Mouse (Mus musculus): Measurements from ENCODE around the gene Uvrag. TPM values are rescaled to one million over a fixed set of nuclear protein-coding genes. Genes with fewer than 3 reads are reported as not detected.

The Uvrag gene
- polyA plus RNA-seq, 1 experiment from 2014 or later = 15.0 TPM

DNA sequence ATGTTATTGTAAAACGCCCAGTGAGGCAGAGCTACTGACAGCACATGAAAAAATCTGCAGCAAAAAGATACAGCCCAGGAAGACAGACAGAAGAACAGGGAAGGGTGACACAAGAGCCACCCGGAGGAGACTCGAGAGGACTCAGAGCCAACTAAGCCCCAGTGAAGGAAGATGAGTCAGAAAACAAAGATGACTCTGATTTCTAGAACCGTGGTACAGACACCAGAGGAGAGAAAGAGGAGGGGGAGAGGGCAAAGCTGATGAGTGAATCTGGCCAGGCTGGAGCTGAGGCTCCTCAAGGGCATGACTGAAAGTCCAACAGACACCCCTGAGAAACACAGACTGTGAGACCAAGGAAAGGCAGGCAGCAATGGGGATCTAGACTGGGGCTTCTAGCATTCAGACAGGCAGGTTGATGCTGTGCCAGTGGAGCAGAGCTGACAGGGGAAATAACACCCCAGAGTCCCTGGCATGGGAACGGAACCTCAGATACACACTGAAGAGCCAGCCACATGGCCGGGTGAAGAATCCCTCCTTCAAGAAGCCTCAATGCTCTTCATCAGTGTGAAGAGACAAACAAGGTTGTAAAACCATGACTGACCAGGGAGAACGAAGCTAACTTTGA is 79.8 kb downstream of the Uvrag start:
- H3K9me3 ChIP-seq = no peaks in the 10 kb centered on the region
- no peaks in the 10 kb centered on the region for H3K27me3 ChIP-seq (replicated peaks)
- H3K9ac ChIP-seq = no peak overlapping the region
- peaks cover 11% of the 10 kb centered on the region for H3K4me1 ChIP-seq
- ATAC-seq (ENCODE audit: low FRiP score, low read depth) = no peak
- H3K4me3 ChIP-seq = no peak overlapping the region
- WGBS = 77% methylated on average over 7 of the region's 7 CpGs
- H3K4me2 ChIP-seq (replicated peaks) = no peak overlapping the region
- no peaks in the 10 kb centered on the region for H3K36me3 ChIP-seq
- no peak overlapping the region for H3K27ac ChIP-seq

DNA sequence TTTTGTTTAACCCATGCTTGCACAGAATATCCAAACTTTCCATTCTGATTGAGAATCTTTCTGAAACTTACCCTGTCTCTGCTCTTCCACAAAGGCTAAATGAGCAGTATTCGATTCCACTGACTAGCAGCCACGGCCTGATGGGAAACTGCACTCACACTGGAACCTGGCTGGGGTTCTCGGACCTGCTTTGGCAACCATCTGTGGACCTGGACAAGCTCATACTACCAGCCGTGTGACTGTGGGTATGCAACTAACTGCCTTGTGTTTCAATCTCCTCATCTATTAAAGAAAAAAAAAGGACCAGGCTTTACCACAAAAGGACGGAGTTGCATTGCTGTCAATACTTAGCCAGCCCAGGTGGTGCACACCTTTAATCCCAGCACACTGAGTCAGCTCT is 80.5 kb downstream of the Uvrag start:
- Histone ChIP-seq H3K27me3 (replicated peaks) (no peaks in the 10 kb centered on the region), H3K9me3 (no peaks in the 10 kb centered on the region), H3K4me1 (peaks cover 4% of the 10 kb centered on the region), H3K27ac (no peak overlapping the region), H3K4me3 (no peak overlapping the region), H3K36me3 (no peaks in the 10 kb centered on the region), H3K9ac (no peak overlapping the region), H3K4me2 (replicated peaks) (no peak overlapping the region)
- WGBS = 92% methylated on average over 5 of the region's 5 CpGs
- ATAC-seq (ENCODE audit: low FRiP score, low read depth) = no peak

DNA sequence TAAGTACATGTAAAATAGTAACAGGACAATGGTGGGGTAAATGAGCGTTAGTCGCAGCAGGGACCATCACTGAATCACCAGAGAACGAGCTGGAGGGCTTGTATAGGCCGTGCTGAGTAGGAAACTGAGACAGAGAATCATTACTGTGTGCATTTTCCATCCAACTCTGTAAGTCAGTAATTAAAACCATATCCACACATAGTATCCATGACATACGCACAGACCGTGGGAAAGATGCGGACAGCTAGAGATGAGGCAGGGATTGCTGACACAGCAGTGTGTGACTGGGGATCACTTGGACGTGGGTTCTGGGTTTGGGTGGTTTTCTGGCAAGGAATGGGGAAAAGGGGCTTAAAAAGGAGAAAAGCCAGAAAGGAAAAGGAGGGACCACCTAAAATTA is 81.0 kb downstream of the Uvrag start:
- no peak overlapping the region for H3K27ac ChIP-seq
- H3K4me1 ChIP-seq = no peaks in the 10 kb centered on the region
- no peaks in the 10 kb centered on the region for H3K36me3 ChIP-seq
- no peak overlapping the region for H3K9ac ChIP-seq
- H3K27me3 ChIP-seq (replicated peaks) = no peaks in the 10 kb centered on the region
- 82% methylated on average over 8 of the region's 8 CpGs for WGBS
- no peak overlapping the region for H3K4me3 ChIP-seq
- ATAC-seq (ENCODE audit: low FRiP score, low read depth) = no peak
- H3K4me2 ChIP-seq (replicated peaks) = no peak overlapping the region
- no peaks in the 10 kb centered on the region for H3K9me3 ChIP-seq

DNA sequence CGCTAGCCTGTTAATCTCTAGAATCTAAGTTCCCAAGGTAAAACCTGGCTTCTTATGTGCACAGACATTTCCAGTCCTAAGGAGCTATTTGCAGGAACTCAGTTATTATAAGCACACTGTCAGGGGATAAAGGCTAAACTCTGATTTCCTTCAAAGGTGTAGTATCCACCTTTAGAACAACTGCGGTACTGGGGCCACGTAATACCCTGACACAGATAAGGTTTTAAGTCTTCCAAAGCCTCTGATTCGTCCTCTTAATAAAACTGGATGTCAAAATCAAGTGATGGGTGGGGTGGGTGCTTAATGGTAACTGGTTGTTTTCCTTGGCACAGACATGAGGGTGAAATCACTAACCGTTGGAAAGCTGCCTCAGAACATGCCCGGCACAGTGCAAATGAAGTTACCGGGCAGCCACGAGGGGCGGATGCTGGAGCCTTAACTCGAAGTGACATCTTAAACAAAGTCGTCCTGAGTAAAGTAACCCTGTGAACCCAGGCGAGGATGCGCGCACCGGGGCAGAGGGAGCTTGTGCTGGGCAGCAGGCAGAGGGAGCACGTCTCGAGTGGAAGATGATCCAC is 83.8 kb downstream of the Uvrag start:
- H3K9ac ChIP-seq = no peak overlapping the region
- H3K4me1 ChIP-seq = no peaks in the 10 kb centered on the region
- H3K27me3 ChIP-seq (replicated peaks) = no peaks in the 10 kb centered on the region
- no peak for ATAC-seq (ENCODE audit: low FRiP score, low read depth)
- no peaks in the 10 kb centered on the region for H3K9me3 ChIP-seq
- H3K36me3 ChIP-seq = no peaks in the 10 kb centered on the region
- H3K4me3 ChIP-seq = no peak overlapping the region
- no peak overlapping the region for H3K27ac ChIP-seq
- H3K4me2 ChIP-seq (replicated peaks) = no peak overlapping the region
- WGBS = 88% methylated on average over 17 of the region's 17 CpGs

DNA sequence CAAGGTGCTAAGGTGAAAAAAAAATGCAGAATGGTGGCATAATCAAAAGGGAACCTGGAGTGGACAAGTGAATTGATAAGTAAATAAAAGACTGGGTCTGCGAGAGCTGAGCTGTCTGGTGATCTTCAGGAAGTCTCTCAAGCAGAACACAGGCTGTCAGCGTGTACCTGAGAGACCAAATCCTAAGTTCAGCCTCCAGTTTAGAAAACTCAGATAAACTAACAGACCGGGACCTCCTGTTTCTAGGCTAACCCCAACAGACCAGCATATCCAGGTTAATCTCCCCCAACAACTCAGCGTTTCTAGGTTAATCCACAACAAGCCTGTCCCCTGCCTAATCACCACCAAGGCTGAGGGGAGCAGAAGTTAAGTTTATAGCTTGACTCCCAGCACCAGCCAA is 87.3 kb downstream of the Uvrag start:
- ATAC-seq (ENCODE audit: low FRiP score, low read depth) = no peak
- Histone ChIP-seq H3K9ac (no peak overlapping the region), H3K36me3 (no peaks in the 10 kb centered on the region), H3K27ac (no peak overlapping the region), H3K27me3 (replicated peaks) (no peaks in the 10 kb centered on the region), H3K4me3 (no peak overlapping the region), H3K4me2 (replicated peaks) (no peak overlapping the region), H3K4me1 (no peaks in the 10 kb centered on the region), H3K9me3 (no peaks in the 10 kb centered on the region)
- 88% methylated on average over 4 of the region's 4 CpGs for WGBS

DNA sequence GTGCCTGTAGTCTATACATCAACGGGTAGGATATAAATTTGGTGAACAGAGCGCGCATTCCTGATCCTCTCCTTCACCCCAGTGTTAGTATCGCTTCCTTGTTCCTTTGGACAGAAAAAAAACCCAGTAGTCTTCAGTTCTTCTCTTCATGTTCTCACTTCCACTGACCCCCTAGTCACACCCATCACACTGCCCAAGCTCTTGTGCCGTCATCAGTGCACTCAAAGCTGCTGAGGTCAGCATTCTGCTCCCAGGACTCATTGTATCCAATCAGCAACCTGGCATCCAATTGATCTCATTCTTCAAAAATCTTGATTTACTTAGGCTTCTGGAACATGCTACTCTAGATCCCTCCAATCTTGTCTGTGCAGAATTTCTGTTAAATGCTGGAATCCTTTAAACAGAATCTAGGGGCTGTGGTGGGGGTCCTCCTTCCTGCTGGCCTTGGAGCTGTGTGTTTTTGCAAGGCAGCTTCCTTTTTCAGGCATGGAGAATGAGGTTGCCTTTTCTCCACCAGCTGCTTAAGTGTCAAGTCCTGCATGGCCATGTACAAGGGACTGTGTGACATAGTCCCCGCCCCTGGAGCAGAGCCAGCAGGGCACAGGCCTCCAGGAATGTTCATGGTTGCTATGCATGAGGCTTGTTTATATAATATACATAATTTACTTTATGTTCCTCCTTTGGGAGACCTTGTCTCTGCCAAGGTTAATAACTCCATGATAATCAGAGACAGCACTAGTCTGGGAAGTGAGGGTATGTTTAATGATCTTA is 88.3 kb downstream of the Uvrag start:
- no peaks in the 10 kb centered on the region for H3K9me3 ChIP-seq
- no peak overlapping the region for H3K9ac ChIP-seq
- 90% methylated on average over 6 of the region's 6 CpGs for WGBS
- no peaks in the 10 kb centered on the region for H3K4me1 ChIP-seq
- H3K4me3 ChIP-seq = no peak overlapping the region
- H3K27me3 ChIP-seq (replicated peaks) = no peaks in the 10 kb centered on the region
- H3K4me2 ChIP-seq (replicated peaks) = no peak overlapping the region
- no peak overlapping the region for H3K27ac ChIP-seq
- ATAC-seq (ENCODE audit: low FRiP score, low read depth) = no peak
- no peaks in the 10 kb centered on the region for H3K36me3 ChIP-seq

DNA sequence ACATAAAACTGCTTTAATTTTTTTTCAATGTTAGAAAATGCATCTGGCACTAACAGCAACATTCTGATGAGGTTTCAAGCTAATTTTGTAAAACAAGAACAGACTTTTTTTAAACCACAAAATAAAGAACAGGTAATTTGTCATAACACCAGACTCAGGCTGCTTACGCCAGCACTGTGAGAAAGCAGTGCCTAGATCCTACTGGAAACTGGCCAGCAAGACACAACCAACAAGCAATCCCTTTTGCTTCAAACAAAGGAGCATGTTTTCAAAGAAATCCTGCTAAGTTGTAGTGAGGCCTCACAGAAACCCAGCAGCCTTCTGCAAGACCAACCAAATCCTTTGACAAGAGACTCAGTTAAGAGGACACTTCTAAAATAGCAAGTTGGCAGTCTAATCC is 90.1 kb downstream of the Uvrag start:
- no peaks in the 10 kb centered on the region; the same call in 1 of the 2 replicates for H3K4me1 ChIP-seq
- ATAC-seq (ENCODE audit: low FRiP score, low read depth) = no peak
- H3K27ac ChIP-seq = no peak overlapping the region
- H3K36me3 ChIP-seq = no peaks in the 10 kb centered on the region
- H3K27me3 ChIP-seq (replicated peaks) = no peaks in the 10 kb centered on the region
- 69% methylated on average over 1 of the region's 1 CpGs for WGBS
- no peaks in the 10 kb centered on the region for H3K9me3 ChIP-seq
- no peak overlapping the region for H3K9ac ChIP-seq
- no peak overlapping the region for H3K4me3 ChIP-seq
- H3K4me2 ChIP-seq (replicated peaks) = no peak overlapping the region

DNA sequence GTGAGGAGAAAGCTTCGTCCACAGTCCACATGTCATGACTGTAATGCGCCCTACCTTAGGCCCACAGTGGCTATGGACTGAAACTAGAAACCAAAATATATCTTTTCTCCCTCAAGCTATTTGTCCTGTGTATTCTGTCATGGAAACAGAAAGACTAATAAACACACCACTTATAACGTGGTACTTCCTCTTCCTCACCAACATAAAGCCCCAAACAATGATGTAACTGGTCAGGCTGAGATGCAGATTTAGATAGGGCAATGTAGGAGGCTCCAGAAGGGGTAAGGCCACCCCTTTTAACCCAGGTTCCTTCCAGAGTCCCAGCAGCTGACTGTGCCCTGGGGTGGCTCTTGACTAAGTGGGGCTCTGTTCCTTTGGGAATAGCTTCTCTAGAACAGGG is 91.0 kb downstream of the Uvrag start:
- H3K4me3 ChIP-seq = no peak overlapping the region
- no peak overlapping the region for H3K27ac ChIP-seq
- H3K36me3 ChIP-seq = no peaks in the 10 kb centered on the region
- no peak overlapping the region for H3K9ac ChIP-seq
- no peaks in the 10 kb centered on the region for H3K9me3 ChIP-seq
- H3K4me1 ChIP-seq = peaks cover 8% of the 10 kb centered on the region; the same call in 1 of the 2 replicates
- ATAC-seq (ENCODE audit: low FRiP score, low read depth) = no peak
- no peaks in the 10 kb centered on the region for H3K27me3 ChIP-seq (replicated peaks)
- no peak overlapping the region for H3K4me2 ChIP-seq (replicated peaks)
- WGBS = 87% methylated on average over 3 of the region's 3 CpGs

DNA sequence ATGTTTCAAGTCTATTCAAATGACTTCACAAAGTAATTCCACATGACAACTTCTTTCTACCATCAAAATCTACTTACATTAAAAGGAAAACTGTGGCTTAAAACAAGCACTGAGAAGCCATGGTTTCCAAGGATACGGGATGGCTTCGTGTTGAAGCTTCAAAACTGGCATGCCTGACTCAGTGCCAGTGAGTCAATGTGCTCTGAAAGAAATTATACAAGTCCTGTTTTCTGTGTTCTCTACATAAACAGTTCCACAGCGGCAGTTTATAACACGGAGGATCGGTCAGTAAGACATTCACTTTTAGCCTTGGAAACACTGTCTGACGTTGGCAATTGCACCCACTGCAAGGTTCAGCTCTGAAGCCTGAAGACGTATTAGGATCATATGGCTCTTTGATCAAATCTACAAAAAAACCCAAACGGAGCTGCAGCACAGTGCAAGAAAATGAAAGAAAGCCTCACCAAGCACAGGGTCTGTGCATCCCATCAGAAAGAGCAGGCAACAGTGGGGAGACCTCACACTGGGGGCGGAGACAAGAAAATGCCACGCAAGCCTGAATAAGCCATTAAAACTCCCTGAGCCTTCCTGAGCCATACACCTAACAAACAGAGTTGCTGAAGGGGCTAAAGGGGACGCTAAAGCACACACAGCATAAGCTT is 94.3 kb downstream of the Uvrag start:
- Histone ChIP-seq H3K4me2 (replicated peaks) (no peak overlapping the region), H3K4me1 (peaks cover 8% of the 10 kb centered on the region; the same call in 1 of the 2 replicates), H3K9me3 (no peaks in the 10 kb centered on the region), H3K36me3 (no peaks in the 10 kb centered on the region), H3K27ac (no peak overlapping the region), H3K9ac (no peak overlapping the region), H3K27me3 (replicated peaks) (no peaks in the 10 kb centered on the region), H3K4me3 (no peak overlapping the region)
- no peak for ATAC-seq (ENCODE audit: low FRiP score, low read depth)
- WGBS = 68% methylated on average over 11 of the region's 11 CpGs

DNA sequence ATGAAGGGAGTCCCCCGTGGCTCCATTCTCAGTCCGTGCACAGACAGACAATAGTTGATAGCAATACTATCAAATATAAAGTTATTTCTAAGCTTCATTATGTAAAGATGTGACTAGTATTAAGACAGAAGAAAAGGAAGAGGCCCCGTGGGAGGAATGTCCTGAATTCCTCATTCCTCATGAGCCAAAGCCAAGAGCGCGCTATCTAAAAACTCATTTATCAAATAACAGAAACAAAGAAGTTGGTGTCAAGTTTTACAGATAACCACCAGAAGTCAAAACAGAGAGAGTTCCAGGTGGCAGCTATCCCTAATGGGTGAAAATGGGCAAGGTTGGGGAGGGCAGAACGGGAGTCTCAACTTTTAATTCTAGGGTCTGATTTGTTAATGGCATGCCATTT is 95.4 kb downstream of the Uvrag start:
- Histone ChIP-seq H3K4me3 (no peak overlapping the region), H3K9ac (no peak overlapping the region), H3K4me2 (replicated peaks) (no peak overlapping the region), H3K36me3 (no peaks in the 10 kb centered on the region), H3K27ac (no peak overlapping the region), H3K4me1 (peaks cover 8% of the 10 kb centered on the region; the same call in 1 of the 2 replicates), H3K9me3 (no peaks in the 10 kb centered on the region), H3K27me3 (replicated peaks) (no peaks in the 10 kb centered on the region)
- 67% methylated on average over 6 of the region's 6 CpGs for WGBS
- no peak for ATAC-seq (ENCODE audit: low FRiP score, low read depth)

DNA sequence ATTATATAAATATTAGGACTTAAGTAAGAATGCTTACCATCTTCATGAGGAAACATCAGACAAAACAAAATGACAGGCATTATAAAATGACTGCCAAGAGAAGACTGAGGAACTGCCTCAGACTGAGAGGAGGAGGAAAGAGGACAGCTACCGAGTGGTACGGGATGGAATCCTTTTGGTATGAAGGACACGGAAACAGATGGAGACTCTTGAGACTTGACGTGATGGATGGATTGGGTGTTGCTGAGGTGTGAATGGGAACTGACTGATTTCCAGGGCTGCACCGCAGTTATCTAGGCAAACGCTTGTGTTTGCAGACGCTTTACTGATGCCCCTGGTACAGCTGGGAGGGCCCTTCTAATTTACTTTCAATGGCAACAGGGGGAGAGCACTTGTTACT is 97.0 kb downstream of the Uvrag start:
- H3K4me2 ChIP-seq (replicated peaks) = no peak overlapping the region
- no peaks in the 10 kb centered on the region for H3K36me3 ChIP-seq
- H3K9ac ChIP-seq = no peak overlapping the region
- WGBS = 75% methylated on average over 7 of the region's 7 CpGs
- no peak for ATAC-seq (ENCODE audit: low FRiP score, low read depth)
- H3K4me3 ChIP-seq = no peak overlapping the region
- peaks cover 8% of the 10 kb centered on the region; the same call in 1 of the 2 replicates for H3K4me1 ChIP-seq
- no peaks in the 10 kb centered on the region for H3K9me3 ChIP-seq
- H3K27me3 ChIP-seq (replicated peaks) = no peaks in the 10 kb centered on the region
- H3K27ac ChIP-seq = no peak overlapping the region

DNA sequence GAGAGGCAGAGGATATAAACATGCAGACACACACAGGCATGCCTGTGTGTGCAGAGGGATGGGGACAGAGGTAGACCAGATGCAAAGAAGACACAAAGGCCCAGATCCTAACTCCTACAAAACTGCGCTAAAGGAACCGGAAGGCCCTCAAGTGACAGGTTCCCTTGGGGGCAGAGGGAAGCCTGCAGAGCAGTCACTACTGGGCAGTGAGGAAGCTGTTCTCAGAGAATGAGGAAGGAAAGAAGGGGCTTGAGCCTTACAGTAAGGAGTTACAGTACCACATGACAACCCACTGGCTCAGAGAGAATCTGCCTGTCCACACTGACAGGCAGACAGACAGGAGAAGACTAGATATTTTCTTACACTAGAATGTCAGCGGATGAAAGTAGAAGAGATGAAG is 97.6 kb downstream of the Uvrag start:
- 92% methylated on average over 3 of the region's 3 CpGs for WGBS
- peaks cover 8% of the 10 kb centered on the region; the same call in 1 of the 2 replicates for H3K4me1 ChIP-seq
- no peaks in the 10 kb centered on the region for H3K36me3 ChIP-seq
- no peak overlapping the region for H3K4me2 ChIP-seq (replicated peaks)
- H3K4me3 ChIP-seq = no peak overlapping the region
- no peaks in the 10 kb centered on the region for H3K9me3 ChIP-seq
- ATAC-seq (ENCODE audit: low FRiP score, low read depth) = no peak
- H3K27me3 ChIP-seq (replicated peaks) = no peaks in the 10 kb centered on the region
- H3K9ac ChIP-seq = no peak overlapping the region
- H3K27ac ChIP-seq = no peak overlapping the region

All from neural tube, embryonic 12.5 days (tissue).